15 mouse cellular contexts compared by ENCODE assay signal in the genomic region with DNA sequence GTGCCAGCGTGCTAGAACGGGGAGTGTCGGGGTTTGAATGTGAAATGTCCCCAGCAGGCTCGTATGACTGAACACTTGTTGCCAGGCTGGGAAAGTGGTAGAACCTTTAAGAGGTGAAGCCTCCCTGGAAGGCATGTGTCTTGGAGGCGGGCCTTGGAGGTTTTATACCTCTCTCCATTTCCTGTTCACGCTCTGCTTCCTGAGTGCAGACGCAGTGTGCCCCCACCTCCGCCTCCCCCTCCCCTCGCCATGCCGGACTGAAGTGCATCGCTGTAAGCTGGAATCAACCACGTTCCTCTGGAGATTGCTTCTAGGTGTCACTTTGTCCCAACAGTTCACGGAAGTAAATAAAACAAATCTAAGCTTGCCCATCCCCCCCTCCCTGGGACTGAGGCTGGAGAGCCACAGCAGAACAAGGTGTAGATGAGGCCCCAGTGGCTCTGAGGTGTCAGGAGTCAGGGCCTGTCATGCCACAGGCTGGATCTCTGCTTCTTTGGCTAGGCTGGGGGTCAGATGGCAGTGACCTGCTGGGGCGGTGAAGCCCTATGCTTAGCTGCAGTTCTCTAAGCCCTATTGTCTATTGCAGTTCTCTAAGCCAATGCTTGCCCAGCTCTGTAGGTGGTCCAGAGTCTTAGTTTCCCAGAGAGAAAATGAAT. TPM values are rescaled to one million over a fixed set of nuclear protein-coding genes. Genes with fewer than 3 reads are reported as not detected.
A peak's percentile ranks its signal among the peaks of the same experiment; 100 is the strongest.
DNase-seq lines count a peak whose midpoint lies in the region; ATAC-seq lines count a peak whose summit lies in the region.
"Had no signal": no experiment of that assay in that cellular context is flagged by ENCODE, and none has a peak within 500 bp of the region (broad histone marks: within the 10 kb centered on the region; RNA-seq: fewer than 3 reads in every experiment).

No protein-coding gene starts in this region.

- peak; percentile 37 for DNase-seq in hindbrain, embryonic 10.5 days (ENCODE audit: low spot score)
- no peak for DNase-seq in hindbrain, embryonic 11.5 days (ENCODE audit: low spot score)
- DNase-seq in thymus, postnatal 0 days (ENCODE audit: low spot score), result peak; percentile 16
- no peak for DNase-seq in gastrocnemius, adult 18-20 months (ENCODE audit: low spot score)
- no peak for DNase-seq in spleen, postnatal 4 days (ENCODE audit: low spot score in 2 of 2)
- DNase-seq: cerebellum, postnatal 25 days; heart, adult 2 months had no signal

- ATAC-seq in hindbrain, embryonic 11.5 days (ENCODE audit: low FRiP score), result no peak
- ATAC-seq in midbrain, embryonic 13.5 days, result no peak
- ATAC-seq in midbrain, embryonic 15.5 days (replicated peaks), result no peak
- peak; percentile 45 for ATAC-seq in intestine, embryonic 16.5 days
- ATAC-seq: forebrain, embryonic 14.5 days had no signal

- no peaks in the 10 kb centered on the region for H3K36me3 ChIP-seq in hindbrain, embryonic 10.5 days
- no peaks in the 10 kb centered on the region for H3K36me3 ChIP-seq in hindbrain, embryonic 11.5 days (ENCODE audit: control insufficient read depth, insufficient read depth, low read length)
- H3K36me3 ChIP-seq in midbrain, embryonic 13.5 days, result peaks cover 15% of the 10 kb centered on the region
- no peaks in the 10 kb centered on the region for H3K36me3 ChIP-seq in midbrain, embryonic 15.5 days (replicated peaks)
- no peaks in the 10 kb centered on the region for H3K36me3 ChIP-seq in intestine, embryonic 16.5 days (ENCODE audit: control insufficient read depth, insufficient read depth, low read length)

- H3K4me1 ChIP-seq in hindbrain, embryonic 10.5 days (replicated peaks), result peaks cover 42% of the 10 kb centered on the region
- H3K4me1 ChIP-seq in hindbrain, embryonic 11.5 days (replicated peaks; ENCODE audit: control insufficient read depth, insufficient read depth, low read length), result no peaks in the 10 kb centered on the region; the same call in 1 of the 2 replicates
- H3K4me1 ChIP-seq in midbrain, embryonic 13.5 days (replicated peaks), result peaks cover 22% of the 10 kb centered on the region
- H3K4me1 ChIP-seq in midbrain, embryonic 15.5 days, result peaks cover 11% of the 10 kb centered on the region
- H3K4me1 ChIP-seq in intestine, embryonic 16.5 days (ENCODE audit: control insufficient read depth, insufficient read depth, low read length), result 0 out of 2 replicates have a peak, but pooled peaks cover 3% of the 10 kb centered on the region

- no peak overlapping the region for H3K4me2 ChIP-seq in hindbrain, embryonic 11.5 days (replicated peaks; ENCODE audit: low read depth, low read length)
- H3K4me2 ChIP-seq in midbrain, embryonic 13.5 days (replicated peaks), result no peak overlapping the region
- H3K4me2 ChIP-seq in midbrain, embryonic 15.5 days, result no peak overlapping the region
- H3K4me2 ChIP-seq in intestine, embryonic 16.5 days (ENCODE audit: low read depth, low read length), result peak overlapping the region; percentile 41
- H3K4me2 ChIP-seq: neural tube, embryonic 15.5 days had no signal

- peaks cover 77% of the 10 kb centered on the region for H3K27me3 ChIP-seq in hindbrain, embryonic 10.5 days (ENCODE audit: insufficient read depth, poor library complexity, severe bottlenecking)
- 0 out of 2 replicates have a peak, but pooled peaks cover 4% of the 10 kb centered on the region for H3K27me3 ChIP-seq in hindbrain, embryonic 11.5 days (ENCODE audit: control insufficient read depth, insufficient read depth, low read length)
- peaks cover 43% of the 10 kb centered on the region for H3K27me3 ChIP-seq in midbrain, embryonic 13.5 days
- H3K27me3 ChIP-seq in midbrain, embryonic 15.5 days (replicated peaks), result 0 out of 2 replicates have a peak, but pooled peaks cover 5% of the 10 kb centered on the region
- H3K27me3 ChIP-seq in intestine, embryonic 16.5 days (replicated peaks; ENCODE audit: control insufficient read depth, insufficient read depth, low read length), result 0 out of 2 replicates have a peak, but pooled peaks cover 3% of the 10 kb centered on the region

- H3K9me3 ChIP-seq in hindbrain, embryonic 10.5 days, result no peaks in the 10 kb centered on the region
- H3K9me3 ChIP-seq in hindbrain, embryonic 11.5 days (ENCODE audit: control insufficient read depth, low read length), result no peaks in the 10 kb centered on the region
- H3K9me3 ChIP-seq in midbrain, embryonic 13.5 days, result no peaks in the 10 kb centered on the region
- H3K9me3 ChIP-seq in midbrain, embryonic 15.5 days, result no peaks in the 10 kb centered on the region
- no peaks in the 10 kb centered on the region for H3K9me3 ChIP-seq in intestine, embryonic 16.5 days (ENCODE audit: control insufficient read depth, low read length)
- H3K9me3 ChIP-seq: neural tube, embryonic 15.5 days had no signal

- no peak overlapping the region for H3K9ac ChIP-seq in hindbrain, embryonic 11.5 days (ENCODE audit: low read depth, low read length)
- H3K9ac ChIP-seq in midbrain, embryonic 13.5 days (replicated peaks), result 0 out of 2 replicates have a peak overlapping the region, but pooled peaks have one; percentile 1
- H3K9ac ChIP-seq in midbrain, embryonic 15.5 days, result no peak overlapping the region
- peak overlapping the region; percentile 43; the same call in 1 of the 2 replicates for H3K9ac ChIP-seq in intestine, embryonic 16.5 days (ENCODE audit: low read depth, low read length)
- H3K9ac ChIP-seq: neural tube, embryonic 15.5 days had no signal

- 28% methylated on average over 14 of the region's 14 CpGs for WGBS in hindbrain, embryonic 10.5 days
- WGBS in hindbrain, embryonic 11.5 days, result 38% methylated on average over 14 of the region's 14 CpGs
- WGBS in midbrain, embryonic 13.5 days, result 17% methylated on average over 14 of the region's 14 CpGs
- WGBS in midbrain, embryonic 15.5 days, result 17% methylated on average over 14 of the region's 14 CpGs
- 26% methylated on average over 14 of the region's 14 CpGs for WGBS in intestine, embryonic 16.5 days

- H3K4me3 ChIP-seq in hindbrain, embryonic 10.5 days, result no peak overlapping the region
- H3K4me3 ChIP-seq in hindbrain, embryonic 11.5 days (ENCODE audit: low read depth, low read length), result no peak overlapping the region
- no peak overlapping the region for H3K4me3 ChIP-seq in midbrain, embryonic 13.5 days (replicated peaks)
- H3K4me3 ChIP-seq in midbrain, embryonic 15.5 days, result no peak overlapping the region
- H3K4me3 ChIP-seq in intestine, embryonic 16.5 days (ENCODE audit: low read length), result peak overlapping the region; percentile 28
- H3K4me3 ChIP-seq: heart, adult 2 months; neural tube, embryonic 15.5 days had no signal

- H3K27ac ChIP-seq in hindbrain, embryonic 10.5 days, result peak overlapping the region; percentile 9; the same call in 1 of the 2 replicates
- H3K27ac ChIP-seq in hindbrain, embryonic 11.5 days (ENCODE audit: low read depth, low read length), result no peak overlapping the region
- no peak overlapping the region for H3K27ac ChIP-seq in midbrain, embryonic 13.5 days
- H3K27ac ChIP-seq in midbrain, embryonic 15.5 days, result no peak overlapping the region
- H3K27ac ChIP-seq in intestine, embryonic 16.5 days (ENCODE audit: low read length), result no peak overlapping the region
- H3K27ac ChIP-seq: heart, adult 2 months; neural tube, embryonic 15.5 days had no signal

RNA-seq across cellular contexts. Expression of gene Gm6588, which starts 18.0 kb away (rescaled TPM):
- polyA plus RNA-seq in hindbrain, embryonic 10.5 days (2016; fragmentation: Nextera tagmentation; extraction: Ambion mirVana), result 0.14 TPM in 1 of 2 replicates, not detected in the other
- 0.14 and 0.28 TPM in 2 replicates for polyA plus RNA-seq in hindbrain, embryonic 11.5 days (2014; fragmentation: Nextera tagmentation; extraction: Ambion mirVana)
- polyA plus RNA-seq in midbrain, embryonic 13.5 days (2015; fragmentation: Nextera tagmentation; extraction: Ambion mirVana), result 1.5 and 1.7 TPM in 2 replicates
- 1.3 and 1.5 TPM in 2 replicates for polyA plus RNA-seq in midbrain, embryonic 15.5 days (2015; fragmentation: Nextera tagmentation; extraction: Ambion mirVana)
- polyA plus RNA-seq in intestine, embryonic 16.5 days (2015; fragmentation: Nextera tagmentation; extraction: Ambion mirVana), result not detected in 2 replicates
- not detected in 2 replicates for polyA plus RNA-seq in thymus, postnatal 0 days (2015; fragmentation: Nextera tagmentation; extraction: Ambion mirVana)
- not detected for total RNA-seq in gastrocnemius, adult 18-20 months (2021)
- total RNA-seq: heart, adult 2 months; left cerebral cortex, postnatal 25 days; megakaryocyte-erythroid progenitor cell, adult 5-6 weeks had no signal
- polyA plus RNA-seq: brain, embryonic 14.5 days; heart, adult 2 months had no signal

RNA-seq across cellular contexts. Expression of gene Asphd2, which starts 36.6 kb away (rescaled TPM):
- polyA plus RNA-seq in hindbrain, embryonic 10.5 days (2016; fragmentation: Nextera tagmentation; extraction: Ambion mirVana), result 19.3 and 24.8 TPM in 2 replicates
- 26.0 and 41.6 TPM in 2 replicates for polyA plus RNA-seq in hindbrain, embryonic 11.5 days (2014; fragmentation: Nextera tagmentation; extraction: Ambion mirVana)
- polyA plus RNA-seq in midbrain, embryonic 13.5 days (2015; fragmentation: Nextera tagmentation; extraction: Ambion mirVana), result 37.8 and 47.6 TPM in 2 replicates
- polyA plus RNA-seq in midbrain, embryonic 15.5 days (2015; fragmentation: Nextera tagmentation; extraction: Ambion mirVana), result 124 and 132 TPM in 2 replicates
- 1.9 and 2.5 TPM in 2 replicates for polyA plus RNA-seq in intestine, embryonic 16.5 days (2015; fragmentation: Nextera tagmentation; extraction: Ambion mirVana)
- 0.23 and 0.63 TPM in 2 replicates for polyA plus RNA-seq in thymus, postnatal 0 days (2015; fragmentation: Nextera tagmentation; extraction: Ambion mirVana)
- under 1 TPM; 0.30 to 0.40 TPM for total RNA-seq in gastrocnemius, adult 18-20 months (2021)
- total RNA-seq: megakaryocyte-erythroid progenitor cell, adult 5-6 weeks had no signal

Comparison
In these comparisons a context has a peak if more than half of its experiments do, and no peak if none do; other contexts are left out.
1. DNase-seq: peak in hindbrain, embryonic 10.5 days (single experiment) and thymus, postnatal 0 days (single experiment); none in hindbrain, embryonic 11.5 days (single experiment), gastrocnemius, adult 18-20 months (single experiment) and spleen, postnatal 4 days (0 of 2).
2. H3K9ac ChIP-seq: peak in midbrain, embryonic 13.5 days (single experiment) and intestine, embryonic 16.5 days (single experiment); none in hindbrain, embryonic 11.5 days (single experiment) and midbrain, embryonic 15.5 days (single experiment).